Mouse (Mus musculus) 416B (cell line): Measurements from ENCODE around the gene Cks2.
"Not testable (repeated sequence)": the region's sequence is repeated elsewhere in the genome, so short reads cannot be mapped to it uniquely, and the experiment has no call there.

Source experiments
- DNase-seq: peaks from one replicate; pipeline ENCODE4 v3.0.0; 2011; ENCODE audit warnings: low read depth

Gene Cks2

GRCm38 (mm10) chr13:51644829-51645789, at the start of gene Cks2:
TSS of gene Cks2 (plus strand) at chr13:51645232.
- peak; percentile 100 for DNase-seq

GRCm38 (mm10) chr13:51595404-51595803, 49.6 kb upstream of the Cks2 start:
- no peak for DNase-seq

- DNase-seq = no peak
Observed at GRCm38 (mm10) chr13:51598063-51598462, 47.0 kb upstream of the Cks2 start.

DNA sequence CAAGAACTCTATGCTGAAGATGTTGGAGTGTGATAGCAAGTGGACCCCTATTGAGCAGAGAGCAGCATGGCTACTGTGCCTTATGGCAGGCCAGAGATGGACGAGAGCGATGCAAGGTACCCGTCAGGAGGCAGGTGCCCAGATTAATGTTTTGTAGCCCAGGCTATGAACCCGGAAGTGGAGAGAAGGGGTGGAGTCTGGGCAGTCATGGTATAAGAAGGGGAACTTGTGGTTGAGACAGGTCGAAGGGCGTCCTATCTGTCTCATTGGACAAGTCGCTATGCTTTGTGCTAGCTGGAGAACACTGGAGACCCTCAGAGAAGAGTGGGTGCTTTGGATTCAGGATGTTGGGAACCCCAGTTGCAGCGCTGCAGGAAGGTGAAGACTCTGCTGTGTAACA, 44.9 kb upstream of the Cks2 start:
- peak; percentile 10 for DNase-seq

- no peak for DNase-seq
Observed at GRCm38 (mm10) chr13:51602764-51603163, 42.3 kb upstream of the Cks2 start.

DNA sequence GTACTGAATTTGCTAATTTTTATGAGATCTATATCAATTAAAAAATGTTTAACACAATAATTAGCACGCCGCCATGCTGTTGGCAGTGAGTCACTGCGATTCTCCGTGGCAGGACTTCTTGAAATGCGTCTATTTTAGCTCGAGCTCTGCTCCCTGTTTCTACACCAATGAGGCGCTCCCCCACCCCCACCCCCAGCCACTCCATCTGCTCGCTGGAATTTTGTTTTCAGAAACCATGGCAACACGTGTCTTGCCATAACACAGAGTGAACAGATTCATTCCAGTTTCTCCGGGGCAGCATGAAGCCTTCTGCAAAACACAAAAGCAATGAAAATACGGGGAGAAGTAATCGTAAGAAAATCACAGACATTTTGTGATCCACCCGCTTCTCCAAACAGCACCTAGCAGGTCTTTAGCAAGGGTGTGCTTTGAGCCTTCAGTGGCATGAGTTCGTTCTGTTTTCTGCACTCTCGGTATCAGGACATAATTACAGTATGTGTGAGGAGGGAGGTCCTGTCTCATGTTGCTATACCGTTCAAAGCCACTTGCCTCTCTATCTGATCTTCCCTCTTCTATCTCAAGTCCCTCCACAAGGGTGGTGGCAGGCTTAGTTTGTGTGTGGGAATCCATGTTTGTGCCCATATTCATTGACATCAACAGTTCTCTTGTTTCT, 41.7 kb upstream of the Cks2 start:
- DNase-seq = no peak

DNA sequence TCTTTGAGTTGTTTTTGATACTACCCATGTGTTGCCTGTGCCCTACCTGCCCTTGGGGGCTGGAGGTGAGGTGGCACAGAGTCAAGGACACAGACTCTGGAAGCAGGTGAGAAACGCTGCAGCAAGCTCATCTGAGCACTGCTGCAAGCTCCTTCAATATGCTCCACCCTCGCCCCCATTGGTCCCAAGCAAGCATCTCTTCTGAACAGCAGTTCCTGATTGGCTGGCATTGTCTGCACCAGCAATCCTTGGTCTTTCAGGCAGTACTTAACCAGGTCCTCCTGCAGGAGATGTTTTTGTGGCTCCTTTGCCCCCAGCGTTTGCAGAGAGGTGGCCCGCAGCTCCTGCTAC, 41.2 kb upstream of the Cks2 start:
- no peak for DNase-seq

DNA sequence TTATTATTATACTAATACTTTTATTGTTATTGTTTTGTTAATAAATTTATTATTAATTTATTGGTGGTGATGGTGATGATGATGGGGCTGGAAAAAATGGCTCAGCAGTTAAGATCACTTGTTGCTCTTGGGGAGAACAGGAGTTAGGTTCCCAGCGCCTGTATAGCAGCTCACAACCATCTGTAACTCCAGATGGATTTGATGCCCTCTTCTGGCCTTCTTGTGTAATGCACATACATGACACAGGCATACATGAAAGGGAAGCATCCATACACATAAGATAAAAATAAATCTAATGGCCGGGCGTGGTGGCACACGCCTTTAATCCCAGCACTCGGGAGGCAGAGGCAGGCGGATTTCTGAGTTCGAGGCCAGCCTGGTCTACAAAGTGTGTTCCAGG, 35.8 kb upstream of the Cks2 start:
- peak; percentile 26 for DNase-seq

- DNase-seq = no peak
Observed at GRCm38 (mm10) chr13:51611060-51611459, 34.0 kb upstream of the Cks2 start.

- no peak for DNase-seq
Observed at GRCm38 (mm10) chr13:51611500-51611899, 33.5 kb upstream of the Cks2 start.

GRCm38 (mm10) chr13:51615815-51616214, 29.2 kb upstream of the Cks2 start:
- DNase-seq = peak; percentile 17

GRCm38 (mm10) chr13:51616417-51617044, 28.5 kb upstream of the Cks2 start:
- DNase-seq = no peak

DNA sequence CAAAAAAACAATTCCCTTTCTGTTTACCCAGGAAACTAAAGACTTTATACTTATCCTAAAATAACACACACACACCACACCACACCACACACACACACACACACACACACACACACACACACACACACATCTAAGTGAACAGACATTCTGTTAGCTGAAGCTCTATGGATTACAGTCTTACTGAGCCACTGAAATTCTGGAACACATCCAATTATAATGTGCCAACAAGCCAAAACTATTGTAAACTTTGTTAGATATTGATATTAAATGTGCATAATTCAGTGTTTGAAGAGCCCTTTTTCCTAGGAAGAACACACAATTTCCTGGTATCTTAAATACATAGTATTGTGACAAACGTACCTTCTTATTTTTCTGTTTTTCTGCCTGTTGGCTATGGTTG, 27.7 kb upstream of the Cks2 start:
- DNase-seq = no peak

GRCm38 (mm10) chr13:51617861-51618260, 27.2 kb upstream of the Cks2 start:
- DNase-seq = peak; percentile 50

DNA sequence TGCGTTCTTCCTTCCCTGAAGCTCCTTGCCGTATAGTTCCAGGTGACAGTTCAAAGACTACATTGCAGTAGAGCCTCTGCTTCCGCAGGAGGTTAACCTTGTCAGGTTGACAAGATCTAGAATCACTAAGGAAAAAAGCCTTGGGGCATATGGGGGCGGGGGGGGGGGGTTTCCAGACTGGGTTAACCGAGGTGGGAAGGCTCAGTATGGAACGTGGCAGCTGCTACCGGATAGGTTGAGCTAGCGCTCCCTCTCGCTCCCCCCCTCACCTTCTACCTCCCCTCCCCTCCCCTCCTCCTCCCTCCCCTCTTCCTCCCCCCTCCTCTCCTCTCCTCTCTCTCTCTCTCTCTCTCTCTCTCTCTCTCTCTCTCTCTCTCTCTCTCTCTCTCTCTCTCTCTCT, 26.4 kb upstream of the Cks2 start:
- no peak for DNase-seq

DNA sequence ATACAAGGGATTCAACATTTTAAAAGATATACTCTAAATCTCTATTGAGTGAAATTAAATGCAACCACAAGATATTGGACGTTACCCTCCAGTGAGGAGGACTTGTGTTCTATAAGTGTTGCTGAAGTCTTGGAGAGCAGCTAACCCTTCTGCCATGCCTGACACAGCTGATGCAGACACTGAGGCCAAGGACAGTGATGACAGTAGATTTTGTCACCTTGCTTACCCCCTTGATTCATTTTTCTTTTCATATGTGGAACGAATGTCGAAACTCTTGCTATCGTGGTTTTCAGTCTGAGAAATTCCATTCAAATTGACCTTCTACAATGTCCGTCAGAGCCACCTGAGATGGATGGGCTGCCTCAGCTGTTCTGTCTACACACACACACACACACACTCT, 22.4 kb upstream of the Cks2 start:
- DNase-seq = peak; percentile 14

DNA sequence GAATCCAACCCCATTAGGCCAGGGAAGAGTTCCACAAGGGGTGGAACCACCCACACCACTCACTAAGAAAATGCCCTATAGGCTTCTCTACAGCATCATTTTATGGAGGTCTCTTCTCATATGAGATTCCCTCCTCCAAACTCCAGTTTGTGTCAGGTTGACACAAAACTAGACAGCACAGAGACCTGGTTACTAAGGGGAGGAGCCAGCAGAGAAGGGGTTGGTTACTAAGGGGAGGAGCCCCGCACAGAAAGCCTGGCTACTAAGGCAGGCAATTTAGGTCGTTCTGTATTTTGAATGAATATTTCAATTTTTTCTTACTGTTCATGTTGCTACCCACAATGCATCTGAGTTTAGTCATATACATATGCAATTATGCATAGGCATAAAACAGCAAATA, 21.4 kb upstream of the Cks2 start:
- DNase-seq = no peak

- no peak for DNase-seq
Observed at GRCm38 (mm10) chr13:51628273-51628848, 16.7 kb upstream of the Cks2 start.

DNA sequence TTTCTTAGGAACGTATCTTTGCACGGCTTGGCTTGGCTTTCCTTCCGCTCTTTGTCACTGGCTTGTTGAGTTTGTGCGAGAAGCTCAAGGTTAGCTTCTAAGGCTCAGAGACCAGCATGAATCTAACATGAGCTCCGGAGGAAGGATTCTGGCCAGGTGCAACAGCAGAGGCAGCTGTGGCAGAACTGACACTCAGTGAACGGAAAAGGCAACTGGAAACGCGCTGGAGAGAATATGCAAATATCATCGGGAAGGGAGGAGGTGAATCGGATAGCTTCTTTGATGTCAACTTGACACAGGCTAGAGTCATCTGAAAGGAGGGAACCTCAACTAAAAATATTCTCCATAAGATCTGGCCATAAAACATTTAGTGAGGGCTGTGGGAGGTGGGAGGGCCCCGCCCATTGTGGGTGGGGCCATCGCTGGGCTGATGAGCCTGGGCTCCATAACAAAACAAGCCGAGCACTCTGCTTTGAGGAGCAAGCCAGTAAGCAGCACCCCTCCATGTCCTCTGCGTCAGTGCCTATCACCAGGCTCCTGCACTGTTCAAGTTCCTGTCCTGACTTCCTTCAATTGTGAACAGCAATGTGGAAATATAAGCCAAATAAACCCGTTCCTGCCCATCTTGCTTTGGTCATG, 13.6 kb upstream of the Cks2 start:
- DNase-seq = no peak

GRCm38 (mm10) chr13:51632560-51633218, 12.3 kb upstream of the Cks2 start:
- DNase-seq = no peak

DNA sequence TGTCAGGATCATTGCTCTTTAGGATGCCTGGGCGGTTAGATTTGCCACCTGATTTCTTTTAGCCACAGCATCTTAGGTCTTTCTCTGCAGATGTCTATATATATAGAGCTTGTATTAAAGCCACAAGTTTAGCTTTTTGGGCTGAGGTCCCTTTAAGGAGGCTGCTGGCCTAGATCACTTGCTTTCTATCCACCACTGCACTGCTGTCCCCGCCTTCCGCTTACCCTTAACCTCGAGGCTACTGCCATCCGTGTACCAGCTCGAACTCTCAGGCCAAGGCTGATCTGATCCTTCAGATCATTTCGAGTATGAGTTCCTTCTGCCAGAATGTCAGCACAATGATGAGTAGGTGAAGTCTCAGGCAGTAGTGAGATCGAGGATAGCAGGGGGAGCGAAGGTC, 9.6 kb upstream of the Cks2 start:
- not testable (repeated sequence) for DNase-seq

DNA sequence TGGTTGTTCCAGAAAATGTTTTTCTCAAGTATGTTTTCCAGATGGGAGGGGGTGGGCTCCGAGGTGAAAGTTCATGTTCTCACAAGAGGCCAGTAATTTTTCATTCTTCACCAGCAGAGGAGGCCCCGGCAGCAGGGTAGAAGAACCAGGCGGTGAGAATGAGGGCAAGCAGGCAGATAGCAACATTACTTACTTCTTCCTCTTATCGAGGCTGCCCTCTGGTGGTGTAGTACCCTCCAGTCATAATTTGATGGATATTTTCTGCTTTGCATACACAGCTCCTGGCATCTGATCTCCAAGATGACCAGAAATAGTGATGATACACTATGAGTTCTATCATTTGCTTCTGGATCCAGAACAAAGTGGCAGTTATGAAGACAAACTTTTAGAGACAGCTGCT, 6.1 kb upstream of the Cks2 start:
- peak; percentile 80 for DNase-seq
